Mouse (Mus musculus) adrenal gland, postnatal 14 days (tissue): ENCODE data around the gene Triobp. TPM values are rescaled to one million over a fixed set of nuclear protein-coding genes. Genes with fewer than 3 reads are reported as not detected.

Experiments used
- DNase-seq: peaks from one replicate; pipeline ENCODE4 v3.0.0; 2021; ENCODE audit warnings: mixed read lengths
- long read RNA-seq, 2 experiments: library from polyadenylated mRNA; stranded (forward); transcript quantifications; one replicate each; pipeline ENCODE4 v2.0.0; 2021
- total RNA-seq: library from RNA; stranded (reverse); gene quantifications from 2 replicates; pipeline ENCODE4 v1.2.3, GENCODE M21; 2021

Gene Triobp
- total RNA-seq, result 82.2 and 85.0 TPM in 2 replicates
- long read RNA-seq, experiment 1, transcript Triobp-201 (14 exons, 2,570 nt), result major isoform, 181 of 222 reads
- long read RNA-seq, experiment 1, partial matches to known transcripts, result 21 of 222 reads
- long read RNA-seq, experiment 1, other reads (novel, unspliced or antisense), result 13 of 222 reads
- long read RNA-seq, experiment 2, transcript Triobp-201 (14 exons, 2,570 nt), result major isoform, 113 of 139 reads
- long read RNA-seq, experiment 2, partial matches to known transcripts, result 16 of 139 reads
- long read RNA-seq, experiment 2, other reads (novel, unspliced or antisense), result 6 of 139 reads

DNA sequence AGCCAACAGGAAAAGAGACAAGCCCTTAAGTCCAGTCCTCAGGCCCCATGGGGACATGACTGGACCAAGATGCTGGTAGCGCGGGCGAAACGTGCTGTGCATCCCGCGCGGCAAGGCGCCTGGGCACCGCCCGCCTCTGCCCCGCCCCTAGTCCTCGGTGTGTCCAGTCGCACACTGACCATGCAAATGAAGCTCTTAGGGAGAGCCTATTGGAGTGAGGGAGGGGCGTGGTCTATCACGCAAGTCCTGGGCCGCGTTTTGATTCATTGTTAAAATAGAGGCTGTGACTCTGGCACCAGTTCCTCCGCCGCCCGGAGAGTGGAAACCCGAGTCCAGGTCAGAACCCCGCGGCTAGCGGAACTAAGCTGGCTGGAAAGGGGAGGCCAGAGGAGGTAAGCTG lies at the start of gene Triobp:
TSS of gene Triobp (plus strand) at position 68 of the 400 bp plus-strand sequence.
- peak; percentile 94 for DNase-seq

DNA sequence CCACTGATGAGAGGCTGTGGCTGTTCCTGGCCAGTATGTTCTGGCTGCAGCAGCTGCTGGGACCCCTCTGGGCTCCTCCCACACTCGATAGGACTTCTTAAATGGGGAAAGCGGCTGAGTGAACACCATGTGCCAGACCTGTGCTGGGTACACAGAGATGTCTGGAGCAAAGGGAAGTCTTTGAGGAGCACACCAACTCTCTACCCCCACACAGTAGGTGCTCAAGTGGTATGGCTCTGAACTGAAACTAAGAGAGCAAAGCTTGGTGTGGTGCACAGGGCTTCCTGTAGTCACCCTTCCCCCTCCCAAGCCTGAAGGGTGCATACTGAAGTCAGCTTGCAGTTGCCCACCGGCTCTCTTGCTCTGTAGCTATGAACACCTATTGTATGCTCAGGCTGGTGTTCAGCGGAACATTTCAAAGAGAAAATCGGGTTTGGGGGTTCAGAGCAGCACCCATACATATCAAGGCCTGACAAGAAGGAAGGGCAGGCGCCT lies 49.0 kb upstream of the Triobp start:
- no peak for DNase-seq

DNA sequence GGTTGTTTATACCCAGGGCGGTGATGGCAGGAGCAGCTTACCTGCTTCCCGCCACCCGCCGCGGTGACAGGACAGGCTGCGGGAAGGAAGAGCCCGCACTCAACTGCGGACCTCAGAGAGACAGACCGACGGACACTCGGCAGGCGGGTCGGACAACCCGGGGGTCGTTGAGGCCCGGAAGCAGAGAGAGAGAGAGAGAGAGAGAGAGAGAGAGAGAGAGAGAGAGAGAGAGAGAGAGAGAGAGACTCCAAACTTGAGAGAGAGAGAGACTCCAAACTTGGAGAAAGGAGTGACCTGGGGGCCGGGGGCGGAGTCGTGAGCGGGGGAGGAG lies 48.1 kb upstream of the Triobp start, which contains the start of gene Gm49510:
TSS of gene Gm49510 (plus strand) at position 259 of the 331 bp plus-strand sequence.
- DNase-seq, result no peak

DNA sequence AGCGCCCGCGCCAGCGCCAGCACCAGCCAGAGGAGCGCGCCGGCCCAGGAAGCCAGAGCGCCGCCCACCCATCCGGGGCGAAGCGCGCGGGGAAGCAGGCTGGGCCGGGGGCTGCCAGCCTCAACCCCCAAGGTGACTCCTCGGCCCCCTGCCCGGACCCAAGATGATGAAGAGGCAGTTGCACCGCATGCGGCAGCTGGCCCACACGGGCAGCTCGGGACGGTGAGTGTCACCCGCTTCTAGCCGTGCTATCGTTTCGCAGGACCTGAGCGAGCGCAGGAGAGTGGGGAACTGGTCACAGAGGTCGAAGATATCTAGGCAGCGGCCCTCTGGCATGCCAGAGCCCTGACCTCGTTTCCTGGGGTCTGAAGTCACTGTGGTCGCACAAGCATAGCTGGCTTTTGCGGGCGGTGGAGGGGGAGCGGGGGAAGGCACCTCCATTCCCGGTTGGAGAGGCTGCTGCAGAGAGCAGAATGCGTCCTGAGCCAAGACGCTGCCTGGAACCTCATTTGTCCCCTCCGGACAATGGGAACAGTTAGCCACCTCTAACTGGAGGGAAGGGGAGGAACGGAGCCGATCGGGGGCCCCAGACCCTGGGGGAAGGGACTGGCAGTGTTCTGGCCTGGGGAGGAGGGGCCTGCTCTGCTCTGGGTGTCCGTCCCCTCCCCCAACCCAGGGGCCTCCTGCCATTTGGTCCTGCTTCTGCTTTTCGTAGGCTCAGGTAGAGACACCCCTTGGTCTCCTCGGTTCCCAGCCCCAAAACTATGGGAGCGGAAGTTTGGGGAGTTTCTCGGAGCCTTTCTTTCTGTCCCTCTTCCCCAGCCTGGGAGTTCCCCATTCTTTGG lies 47.6 kb upstream of the Triobp start, which contains the start of gene Sh3bp1:
TSS of gene Sh3bp1 (plus strand) at position 29 of the 845 bp plus-strand sequence.
- DNase-seq, result peak; percentile 81

DNA sequence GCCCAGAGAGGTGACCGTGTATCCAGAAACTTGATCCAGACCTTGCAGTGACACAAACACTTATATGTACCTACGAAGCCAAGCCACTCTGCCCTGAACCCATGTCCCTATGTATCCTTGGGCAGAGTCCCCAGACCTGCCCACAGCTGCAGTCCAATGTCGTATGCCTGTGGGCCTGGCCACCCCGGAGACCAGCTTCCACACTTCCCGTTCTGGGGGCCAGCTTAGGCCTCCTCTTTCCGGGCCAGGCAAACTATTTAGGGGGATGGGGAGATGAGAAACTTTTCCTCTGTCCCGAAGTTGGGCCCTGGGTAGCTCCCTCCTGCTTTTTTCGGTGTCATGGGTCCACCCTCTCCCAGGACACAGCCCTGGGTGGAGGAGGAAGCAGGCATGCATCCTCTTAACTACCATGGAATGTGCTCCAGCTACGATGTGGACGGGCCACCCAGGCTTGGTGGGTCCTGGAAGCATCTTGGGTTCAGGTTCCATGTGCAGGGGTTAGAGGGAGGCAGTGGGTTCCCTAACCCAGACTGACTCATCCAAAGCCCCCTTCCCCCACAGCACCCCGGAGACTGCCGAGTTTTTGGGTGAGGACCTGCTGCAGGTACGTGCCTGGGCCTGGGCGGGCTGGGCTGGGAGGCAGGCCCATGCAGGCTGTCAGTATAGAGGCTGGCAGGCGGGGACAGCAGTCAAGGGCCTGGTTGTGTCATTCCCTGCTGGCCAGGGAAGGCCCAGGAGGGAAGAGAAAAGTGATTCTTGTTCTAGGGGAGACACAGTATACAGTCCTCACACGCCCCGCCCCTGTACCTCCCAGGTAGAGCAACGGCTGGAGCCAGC lies 46.7 kb upstream of the Triobp start:
- DNase-seq, result no peak

DNA sequence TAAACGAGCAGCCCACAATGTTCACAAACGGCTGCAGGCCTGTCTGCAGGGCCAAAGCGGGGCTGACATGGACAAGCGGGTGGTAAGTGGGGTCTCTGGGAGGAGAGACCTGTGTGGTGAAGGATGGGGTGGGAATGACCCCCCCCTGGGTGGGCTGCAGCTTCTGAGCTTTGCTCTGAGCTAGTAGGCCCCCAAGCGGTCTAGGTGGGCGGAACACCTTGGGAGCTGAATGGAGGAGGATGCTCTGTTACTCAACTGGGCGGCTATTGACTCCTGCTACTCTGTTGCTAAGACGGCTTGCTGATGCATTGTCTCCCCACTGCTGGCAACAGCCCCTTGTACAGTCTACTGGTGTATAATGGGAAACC lies 46.1 kb upstream of the Triobp start:
- DNase-seq, result no peak

DNA sequence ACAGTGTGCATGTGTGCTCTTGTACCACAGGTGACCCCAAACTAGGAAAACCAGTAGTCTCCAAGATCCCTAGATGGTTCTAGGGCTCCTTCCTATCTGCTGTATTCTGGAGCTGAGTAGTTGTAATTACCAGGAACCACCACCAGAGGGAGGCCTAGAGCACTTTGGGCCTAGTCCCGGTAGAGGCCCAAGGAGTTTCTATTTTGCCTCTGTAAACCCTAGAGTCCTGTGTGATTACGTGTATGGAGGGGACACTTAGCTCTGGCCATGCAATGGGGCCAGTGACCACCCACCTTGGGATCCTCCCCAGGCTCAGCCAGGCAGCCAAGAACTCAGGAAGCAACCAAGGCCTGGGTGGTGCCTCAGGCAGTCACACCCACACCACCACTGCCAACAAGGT lies 44.3 kb upstream of the Triobp start:
- DNase-seq, result peak; percentile 90

DNA sequence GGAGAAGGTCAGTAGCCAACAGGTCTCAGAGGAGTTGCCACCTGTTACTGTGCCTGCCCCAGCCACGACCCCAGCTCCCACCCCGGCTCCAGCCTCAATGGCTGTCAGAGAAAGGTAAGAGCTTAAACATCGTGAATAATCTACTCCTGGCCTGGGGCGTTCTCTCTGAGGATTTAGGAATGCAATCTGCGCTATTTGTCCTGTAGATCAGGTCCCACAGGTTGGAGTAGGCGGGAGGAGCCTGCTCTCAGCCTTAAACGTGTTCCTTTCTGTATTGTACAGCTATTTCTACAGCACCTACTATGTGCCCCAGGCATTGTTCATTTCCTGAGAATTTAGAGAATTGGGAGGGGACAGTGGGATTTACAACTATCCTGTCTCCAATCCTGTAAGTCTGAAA lies 39.1 kb upstream of the Triobp start:
- DNase-seq, result no peak

DNA sequence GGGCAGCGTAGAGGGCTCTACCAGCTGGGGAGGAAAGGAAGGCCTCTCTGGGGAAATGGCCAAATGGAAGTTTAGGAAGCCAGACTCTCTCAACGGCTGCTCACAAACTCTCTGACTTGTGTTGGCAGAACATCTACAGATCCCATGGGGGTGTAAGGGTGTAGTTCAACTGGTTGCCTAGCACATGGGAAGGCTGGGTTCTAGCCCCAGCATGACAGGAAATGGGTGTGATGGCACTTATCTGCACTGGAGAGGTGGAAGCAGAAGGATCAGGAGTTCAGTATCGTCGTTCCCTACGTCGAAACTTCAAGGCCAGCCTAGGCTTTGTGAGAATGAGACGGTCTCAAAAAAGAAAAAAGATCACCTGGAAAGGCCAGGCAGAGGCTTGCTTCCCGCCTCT lies 38.5 kb upstream of the Triobp start:
- no peak for DNase-seq

DNA sequence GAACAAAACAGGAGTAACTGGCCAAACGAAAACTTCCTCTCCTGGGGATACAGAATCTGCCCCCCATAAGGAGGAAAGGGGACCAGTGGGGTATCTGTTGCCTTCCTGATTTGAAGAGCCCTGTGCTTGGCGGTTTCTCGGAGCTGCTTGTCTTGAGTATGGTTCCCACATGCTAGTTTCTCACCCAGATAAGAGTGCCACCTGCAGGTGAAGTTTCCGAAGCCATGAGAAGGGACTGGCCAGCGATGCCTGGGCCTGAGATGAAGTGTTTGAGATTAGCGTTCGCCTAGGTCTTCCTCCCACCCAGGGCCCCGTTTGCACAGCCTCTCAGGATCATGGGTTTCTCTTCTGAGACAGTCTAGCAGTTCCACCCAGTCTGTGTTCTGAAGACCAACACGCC lies 35.5 kb upstream of the Triobp start:
- peak; percentile 61 for DNase-seq

DNA sequence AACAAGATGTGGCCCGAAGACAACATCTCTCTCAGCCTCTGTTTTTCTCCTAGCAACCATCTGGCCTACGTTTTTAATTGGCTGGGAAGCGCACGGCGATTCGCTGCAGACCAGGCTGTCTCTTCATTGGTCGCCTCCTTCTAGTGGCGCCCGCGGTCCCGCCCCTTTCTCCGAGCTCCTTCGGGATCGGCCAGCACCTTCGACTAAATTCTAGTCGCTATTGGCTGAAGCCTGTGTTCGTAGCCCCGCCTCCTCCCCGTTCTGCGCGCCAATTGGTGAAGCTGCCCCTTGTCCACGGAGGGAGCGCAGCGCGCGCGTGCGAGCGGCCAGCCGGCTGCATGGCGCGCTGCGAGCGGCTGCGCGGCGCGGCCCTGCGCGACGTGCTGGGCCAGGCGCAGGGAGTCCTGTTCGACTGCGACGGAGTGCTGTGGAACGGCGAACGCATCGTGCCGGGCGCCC lies 33.9 kb upstream of the Triobp start, which contains the start of gene Pdxp:
TSS of gene Pdxp (plus strand) at position 288 of the 459 bp plus-strand sequence.
- DNase-seq, result peak; percentile 97

DNA sequence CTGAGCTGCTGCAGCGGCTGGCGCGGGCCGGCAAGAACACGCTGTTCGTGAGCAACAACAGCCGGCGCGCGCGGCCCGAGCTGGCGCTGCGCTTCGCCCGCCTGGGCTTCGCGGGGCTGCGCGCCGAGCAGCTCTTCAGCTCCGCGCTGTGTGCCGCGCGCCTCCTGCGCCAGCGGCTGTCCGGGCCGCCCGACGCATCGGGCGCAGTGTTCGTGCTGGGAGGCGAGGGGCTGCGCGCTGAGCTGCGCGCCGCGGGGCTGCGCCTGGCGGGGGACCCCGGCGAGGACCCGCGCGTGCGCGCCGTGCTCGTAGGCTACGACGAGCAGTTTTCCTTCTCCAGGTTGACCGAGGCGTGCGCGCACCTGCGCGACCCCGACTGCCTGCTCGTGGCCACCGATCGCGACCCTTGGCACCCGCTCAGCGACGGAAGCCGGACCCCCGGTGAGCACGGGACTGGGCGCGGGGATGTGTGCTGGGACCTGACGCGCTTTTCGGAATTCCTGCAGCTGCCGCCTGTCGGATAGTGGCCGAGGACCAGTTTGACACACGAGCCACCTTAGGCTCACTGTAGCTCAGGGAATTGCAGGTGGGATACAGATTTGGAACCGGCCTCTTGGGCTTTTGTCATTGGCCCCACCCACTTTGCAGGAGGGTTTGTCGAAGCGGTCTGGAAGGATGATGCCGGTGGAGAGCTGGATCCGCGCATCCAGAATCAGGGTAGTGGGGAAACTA lies 33.3 kb upstream of the Triobp start:
- no peak for DNase-seq

DNA sequence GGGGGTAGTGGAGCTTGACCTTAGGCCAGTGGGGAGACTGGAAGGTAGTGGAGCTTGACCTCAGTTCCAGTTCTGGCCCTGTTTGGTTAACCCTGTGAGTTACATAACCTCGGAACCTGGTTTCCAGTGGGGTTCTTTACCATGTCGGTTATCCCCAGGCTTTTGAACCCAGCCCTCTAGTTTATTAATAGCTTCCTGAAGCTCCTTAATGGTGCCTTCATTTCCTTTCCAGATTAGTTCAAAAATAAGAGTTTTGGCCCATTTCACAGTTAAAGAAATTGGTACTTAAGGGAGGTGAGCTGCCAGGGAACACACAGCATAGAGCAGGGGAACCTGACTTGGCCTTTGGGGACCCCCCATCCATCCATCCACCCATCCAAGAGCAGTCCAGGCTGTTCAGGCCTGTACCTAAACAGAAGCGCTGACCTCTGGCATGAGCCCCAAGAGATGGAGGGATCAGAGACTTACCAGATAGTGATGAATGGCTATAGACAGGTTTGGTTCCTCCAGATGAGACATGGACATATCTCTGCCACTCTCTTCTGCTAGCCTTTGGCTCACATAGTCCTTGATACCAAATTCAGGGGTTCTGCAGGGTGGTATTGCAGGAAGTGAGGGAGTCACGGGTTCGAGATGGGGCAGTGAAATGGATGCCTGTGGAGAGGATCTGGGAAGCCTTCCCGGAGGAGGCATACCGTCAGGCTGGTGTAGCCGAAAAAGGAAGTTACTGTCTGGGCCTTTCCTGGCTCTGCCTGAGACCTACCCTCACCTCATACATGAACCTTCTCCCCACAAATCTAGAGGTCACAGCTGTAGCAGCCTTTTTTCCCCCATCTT lies 32.5 kb upstream of the Triobp start:
- no peak for DNase-seq

DNA sequence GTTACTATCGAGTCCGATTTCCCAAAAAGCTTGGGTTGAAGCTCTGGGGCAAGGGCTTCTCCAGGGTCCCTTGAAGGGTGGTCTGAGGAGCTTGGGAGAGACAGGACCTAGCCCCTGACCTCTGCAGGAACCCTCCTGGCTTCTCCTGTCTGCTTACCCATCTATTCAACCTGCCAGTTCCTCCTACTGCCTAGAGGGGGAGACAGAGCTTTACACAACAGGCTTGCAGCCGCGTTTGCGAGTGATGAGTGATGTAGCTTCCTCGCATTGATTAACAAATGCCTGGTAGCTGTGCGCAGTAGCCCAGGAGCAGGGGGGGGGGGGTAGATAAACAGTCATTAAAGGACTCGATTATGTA lies 31.9 kb upstream of the Triobp start:
- DNase-seq, result peak; percentile 85

DNA sequence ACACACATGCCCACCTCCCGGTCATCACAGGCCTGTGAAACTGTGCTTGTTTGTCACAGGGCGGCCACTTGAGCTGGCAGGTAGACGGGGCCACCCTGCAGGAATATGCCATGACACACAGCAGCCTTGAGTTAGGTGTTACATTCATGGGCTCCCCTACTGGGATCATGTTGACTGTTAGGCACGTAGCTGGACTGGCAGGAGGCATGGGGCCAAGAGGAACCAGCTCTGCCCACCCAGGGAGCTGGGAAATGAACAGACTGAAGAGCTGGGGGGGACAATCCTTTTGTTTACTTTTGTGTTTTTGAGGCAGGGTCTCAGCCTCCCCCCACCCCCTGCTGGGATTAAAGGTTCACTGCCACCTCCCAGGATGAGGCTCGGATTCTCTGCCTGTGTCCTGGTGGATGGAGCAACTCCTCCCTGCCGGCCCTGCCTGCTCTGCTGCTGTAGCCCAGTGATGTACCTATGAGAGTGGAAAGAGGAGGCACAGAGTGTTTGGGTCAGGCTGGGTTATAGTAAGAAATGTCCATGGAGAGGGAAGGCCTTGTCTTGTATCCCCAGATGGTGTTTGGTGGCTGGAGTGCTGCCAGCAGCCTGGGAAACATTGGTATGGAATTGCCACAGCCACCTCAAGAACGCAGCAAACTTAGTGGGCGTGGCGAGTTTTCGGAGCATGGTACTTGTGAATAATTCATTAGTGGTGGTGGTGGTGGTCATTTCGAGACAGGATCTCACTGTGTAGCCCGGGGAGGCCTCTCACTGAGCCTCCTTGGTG lies 31.3 kb upstream of the Triobp start:
- DNase-seq, result no peak

DNA sequence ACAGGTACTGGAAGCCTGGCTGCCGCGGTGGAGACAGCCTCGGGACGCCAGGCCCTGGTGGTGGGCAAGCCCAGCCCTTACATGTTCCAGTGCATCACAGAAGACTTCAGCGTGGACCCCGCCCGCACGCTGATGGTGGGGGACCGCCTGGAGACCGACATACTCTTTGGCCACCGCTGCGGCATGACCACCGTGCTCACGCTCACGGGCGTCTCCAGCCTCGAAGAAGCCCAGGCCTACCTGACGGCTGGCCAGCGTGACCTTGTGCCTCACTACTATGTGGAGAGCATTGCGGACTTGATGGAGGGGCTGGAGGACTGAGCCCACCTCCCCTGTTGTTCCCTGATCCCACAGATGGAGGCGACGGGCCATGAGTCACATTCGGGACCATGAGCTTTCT lies 29.4 kb upstream of the Triobp start:
- DNase-seq, result no peak

DNA sequence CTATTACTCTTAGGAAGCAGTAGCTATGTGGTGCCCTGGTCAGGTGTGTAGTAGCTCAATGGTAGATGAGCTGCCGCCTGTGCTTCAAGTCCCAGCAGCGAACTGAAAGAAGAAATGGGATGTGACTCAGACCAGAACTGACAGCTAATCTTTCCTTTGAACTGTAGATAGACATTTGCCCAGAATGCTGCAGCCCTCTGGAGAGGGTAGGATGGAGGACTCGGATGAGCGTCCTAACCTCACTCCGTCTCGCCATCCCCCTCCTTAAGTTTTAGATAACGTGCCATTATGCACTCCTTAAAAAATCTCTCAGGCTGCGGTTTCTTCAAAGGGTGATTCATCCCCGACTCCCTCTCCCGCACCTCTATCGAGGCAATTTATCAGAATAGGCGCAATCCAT lies 27.6 kb upstream of the Triobp start:
- DNase-seq, result no peak

DNA sequence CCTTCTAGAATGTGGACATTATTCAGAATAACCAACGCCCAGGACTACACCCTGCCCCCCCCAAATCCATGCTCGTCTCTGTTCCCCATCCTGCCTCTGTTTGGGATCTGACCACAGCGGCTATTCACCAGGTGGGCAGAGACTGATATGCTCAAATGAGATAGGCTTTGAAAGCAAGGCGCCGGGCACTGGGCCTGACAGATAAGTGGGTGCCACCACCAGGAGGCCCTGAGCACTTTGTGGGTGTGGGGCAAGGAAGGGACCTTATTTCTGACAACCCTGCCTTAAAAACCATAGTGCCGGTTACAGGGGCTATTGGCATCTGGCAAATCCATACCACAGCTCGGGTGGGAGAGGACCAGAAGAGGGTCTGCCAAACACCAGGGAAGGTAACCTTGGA lies 24.8 kb upstream of the Triobp start:
- no peak for DNase-seq

DNA sequence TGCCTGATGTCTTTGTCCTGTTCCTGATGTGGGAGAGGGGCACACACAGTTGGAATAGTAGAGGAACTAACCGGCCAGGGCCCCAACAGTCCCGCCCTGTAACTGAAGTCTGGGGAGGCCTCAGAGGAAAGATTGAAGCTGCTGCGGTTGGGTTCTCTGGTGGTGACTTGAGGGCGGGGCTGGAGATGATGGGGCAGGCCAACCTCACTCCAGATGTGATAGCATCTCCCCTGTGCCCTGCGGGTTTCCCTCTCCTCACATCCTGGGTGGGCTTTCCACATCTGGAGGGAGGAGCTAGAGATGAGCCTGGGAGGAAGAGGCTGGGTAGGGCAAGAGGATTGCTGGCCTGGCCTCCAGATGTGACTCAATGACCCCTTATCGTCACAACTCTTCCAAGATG lies 23.9 kb upstream of the Triobp start:
- DNase-seq, result no peak

DNA sequence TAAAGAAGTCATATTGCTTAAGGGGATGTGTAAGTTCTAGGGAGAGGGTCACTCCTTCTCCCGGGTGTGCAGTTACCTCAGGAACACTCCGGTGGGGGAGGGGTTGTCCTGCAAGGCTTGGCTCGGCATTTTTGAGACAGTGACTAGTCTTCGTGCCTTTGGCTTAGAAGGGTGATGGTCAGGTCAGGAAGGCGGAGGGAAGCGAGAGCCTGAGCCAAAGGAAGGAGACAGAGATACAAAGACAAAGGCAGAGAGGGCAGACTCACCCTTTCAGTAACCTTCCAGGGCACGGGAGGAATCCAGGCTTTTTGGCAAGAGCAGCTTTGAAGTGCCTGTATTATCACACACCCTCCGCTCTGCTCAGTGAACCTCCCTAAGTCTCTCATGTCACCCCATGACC lies 22.4 kb upstream of the Triobp start:
- peak; percentile 82 for DNase-seq
